Mouse (Mus musculus) ES-Bruce4 (cell line): ENCODE measurements around the gene Spg11.

ENCODE experiments used
- CTCF ChIP-seq: IDR thresholded peaks from one replicate; pipeline ENCODE4 v1.8.1; 2011; ENCODE audit warnings: low read depth, low read length
- POLR2A ChIP-seq: IDR thresholded peaks from one replicate; pipeline ENCODE4 v1.8.1; 2011; ENCODE audit warnings: low read length; ENCODE audit not compliant: insufficient read depth

DNA sequence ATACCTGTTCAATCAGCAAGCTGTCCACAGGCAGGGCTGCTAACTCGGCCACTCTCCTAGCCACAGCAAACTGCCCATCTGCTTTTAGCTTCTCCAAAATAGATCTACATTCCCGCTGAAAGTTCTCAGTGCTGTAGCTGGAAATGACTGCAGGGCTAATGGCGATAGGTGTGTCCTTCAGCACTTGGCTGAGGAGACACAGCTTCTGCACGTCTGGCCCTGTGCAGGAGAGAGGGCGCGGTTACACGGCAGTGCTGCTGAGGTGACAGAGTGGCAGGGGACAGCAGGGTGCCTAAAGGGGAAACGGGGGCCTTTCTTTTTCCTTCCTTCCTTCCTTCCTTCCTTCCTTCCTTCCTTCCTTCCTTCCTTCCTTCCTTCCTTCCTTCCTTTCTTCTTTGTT, 51.9 kb downstream of the Spg11 start:
- no peak for TF ChIP-seq POLR2A
- TF ChIP-seq CTCF = no peak
